Mouse (Mus musculus): Measurements from ENCODE around the gene Prkci.

DNA sequence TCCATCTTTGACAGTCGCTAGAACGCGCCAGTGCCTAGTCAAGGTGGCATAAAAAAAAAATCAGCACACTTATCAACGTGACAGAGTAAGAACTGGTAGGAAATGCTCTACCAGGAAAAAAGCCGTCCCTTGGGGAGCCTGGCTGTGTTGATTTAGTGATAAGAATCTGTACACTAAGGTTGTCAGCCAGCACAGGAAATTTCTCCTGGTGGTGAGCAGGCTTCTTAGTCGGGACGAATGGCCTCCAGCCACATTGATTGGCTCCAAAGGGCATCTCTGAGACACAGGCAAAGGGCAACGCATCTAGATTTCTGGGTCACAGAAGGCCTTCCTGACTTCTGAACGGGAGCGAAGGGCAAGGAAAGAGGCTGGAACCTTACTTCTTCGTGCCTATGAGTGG, 80.3 kb downstream of the Prkci start:
- TF ChIP-seq ZNF384 (IDR thresholded peaks at IDR 0.05; ENCODE audit: low read depth, low read length) (no peak), MAFK (IDR thresholded peaks at IDR 0.05; ENCODE audit: insufficient read depth, low read depth, low read length) (no peak), ZC3H11A (IDR thresholded peaks at IDR 0.05; ENCODE audit: borderline replicate concordance, low read depth, low read length) (no peak), CHD2 (IDR thresholded peaks at IDR 0.05; ENCODE audit: low read depth, low read length) (no peak), HCFC1 (IDR thresholded peaks at IDR 0.05; ENCODE audit: borderline replicate concordance, insufficient read depth, low read length) (no peak)

Measured in ES-E14 (cell line).